Mouse (Mus musculus): ENCODE measurements around the gene Uba6. TPM values are rescaled to one million over a fixed set of nuclear protein-coding genes. Genes with fewer than 3 reads are reported as not detected.

The Uba6 gene
- polyA plus RNA-seq, 1 experiment: 5.1 TPM

GRCm38 (mm10) chr5:86129828-86130227 lies 42.8 kb downstream of the Uba6 start:
- H3K4me3 ChIP-seq (replicated peaks; ENCODE audit: control insufficient read depth, low read depth, low read length): no peak overlapping the region
- no peak overlapping the region for H3K27ac ChIP-seq (ENCODE audit: control insufficient read depth, insufficient read depth, low read depth, low read length, poor library complexity)
- no peaks in the 10 kb centered on the region for H3K4me1 ChIP-seq (ENCODE audit: control insufficient read depth, insufficient read depth, low read length)
- no peak for TF ChIP-seq CTCF (IDR thresholded peaks at IDR 0.05; ENCODE audit: control insufficient read depth, insufficient read depth, low read length)
- no peak for TF ChIP-seq POLR2A (IDR thresholded peaks at IDR 0.05; ENCODE audit: borderline replicate concordance, control insufficient read depth, low read depth, low read length)

DNA sequence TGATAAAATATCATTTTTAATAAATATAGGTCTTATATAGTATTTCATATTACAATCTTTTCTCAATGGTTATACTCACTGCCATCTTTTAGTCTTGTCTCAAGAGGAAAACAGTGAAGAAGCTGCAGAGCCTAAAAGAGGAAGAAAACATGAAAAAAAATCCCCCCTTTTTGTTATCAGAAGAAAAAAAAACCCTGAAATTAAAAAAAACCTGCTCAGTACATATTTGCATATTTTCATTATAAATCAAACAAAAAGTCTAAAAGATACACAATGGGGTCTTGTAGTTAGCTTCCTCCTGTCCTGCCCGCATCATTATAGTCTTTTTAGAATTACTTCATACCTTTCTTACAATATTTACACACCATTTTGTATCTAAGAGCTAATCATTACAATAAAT lies 43.9 kb downstream of the Uba6 start:
- Histone ChIP-seq H3K27ac (ENCODE audit: control insufficient read depth, insufficient read depth, low read depth, low read length, poor library complexity) (no peak overlapping the region), H3K4me1 (ENCODE audit: control insufficient read depth, insufficient read depth, low read length) (no peaks in the 10 kb centered on the region), H3K4me3 (replicated peaks; ENCODE audit: control insufficient read depth, low read depth, low read length) (no peak overlapping the region)
- TF ChIP-seq POLR2A (IDR thresholded peaks at IDR 0.05; ENCODE audit: borderline replicate concordance, control insufficient read depth, low read depth, low read length) (no peak), CTCF (IDR thresholded peaks at IDR 0.05; ENCODE audit: control insufficient read depth, insufficient read depth, low read length) (no peak)
- WGBS: 95% methylated on average over 1 of the region's 1 CpGs

DNA sequence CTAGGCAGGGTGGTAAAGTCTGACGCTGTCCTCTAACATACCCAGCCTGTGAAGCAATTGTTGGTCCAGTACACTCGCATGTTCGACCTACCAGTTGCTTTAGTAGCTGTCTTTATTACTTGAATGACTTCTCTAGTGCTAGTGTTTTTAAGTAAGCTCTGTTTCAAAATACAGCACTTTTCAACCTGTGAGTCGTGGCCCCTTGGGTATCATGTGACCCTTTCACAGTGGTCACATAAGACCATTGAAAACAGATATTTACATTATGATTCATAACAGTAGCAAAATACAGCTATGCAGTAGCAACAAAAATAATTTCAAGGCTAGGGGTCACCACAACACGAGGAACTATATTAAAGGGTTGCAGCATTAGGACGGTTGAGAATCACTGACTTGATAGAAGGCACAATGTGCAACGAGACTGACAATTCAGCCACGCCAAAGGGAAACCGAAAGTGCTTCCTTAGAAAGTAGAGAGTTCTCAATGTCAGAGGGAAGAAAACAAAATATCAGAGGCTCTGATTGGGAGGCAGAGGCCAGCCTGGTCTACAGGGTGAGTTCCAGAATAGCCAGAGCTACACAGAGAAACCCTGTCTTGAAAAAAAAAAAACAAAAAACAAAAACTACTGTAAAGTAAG lies 54.0 kb downstream of the Uba6 start:
- 45% methylated on average over 9 of the region's 9 CpGs for WGBS

DNA sequence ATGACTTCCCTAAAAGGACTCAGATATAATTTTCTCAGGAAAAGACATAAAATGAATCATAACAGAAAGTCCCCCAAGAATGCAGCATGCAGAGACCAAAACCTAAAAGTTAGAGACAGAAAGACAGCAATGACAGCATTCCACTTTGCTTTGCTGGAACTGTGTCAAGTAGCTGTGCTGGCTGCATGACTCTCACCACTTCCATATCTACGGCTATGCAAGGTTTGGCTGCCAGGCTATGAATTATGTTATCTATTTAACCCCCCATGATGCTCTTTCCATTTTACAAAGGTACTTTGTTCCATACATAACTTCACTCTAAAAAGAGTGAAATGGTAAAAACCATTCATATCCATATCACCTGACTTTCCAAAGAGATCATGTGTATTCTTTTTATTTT lies 58.6 kb downstream of the Uba6 start:
- H3K4me3 ChIP-seq (replicated peaks; ENCODE audit: control insufficient read depth, low read depth, low read length): no peak overlapping the region
- H3K4me1 ChIP-seq (ENCODE audit: control insufficient read depth, insufficient read depth, low read length): no peaks in the 10 kb centered on the region
- TF ChIP-seq POLR2A (IDR thresholded peaks at IDR 0.05; ENCODE audit: borderline replicate concordance, control insufficient read depth, low read depth, low read length) (no peak), CTCF (IDR thresholded peaks at IDR 0.05; ENCODE audit: control insufficient read depth, insufficient read depth, low read length) (no peak)
- 67% methylated on average over 1 of the region's 1 CpGs for WGBS
- no peak overlapping the region for H3K27ac ChIP-seq (ENCODE audit: control insufficient read depth, insufficient read depth, low read depth, low read length, poor library complexity)

More for the DNA sequence above, 54.0 kb downstream of the Uba6 start:
- H3K4me3 ChIP-seq (replicated peaks; ENCODE audit: control insufficient read depth, low read depth, low read length): no peak overlapping the region
- H3K27ac ChIP-seq (ENCODE audit: control insufficient read depth, insufficient read depth, low read depth, low read length, poor library complexity): no peak overlapping the region
- TF ChIP-seq POLR2A (IDR thresholded peaks at IDR 0.05; ENCODE audit: borderline replicate concordance, control insufficient read depth, low read depth, low read length): no peak
- TF ChIP-seq CTCF (IDR thresholded peaks at IDR 0.05; ENCODE audit: control insufficient read depth, insufficient read depth, low read length): no peak
- H3K4me1 ChIP-seq (ENCODE audit: control insufficient read depth, insufficient read depth, low read length): no peaks in the 10 kb centered on the region

DNA sequence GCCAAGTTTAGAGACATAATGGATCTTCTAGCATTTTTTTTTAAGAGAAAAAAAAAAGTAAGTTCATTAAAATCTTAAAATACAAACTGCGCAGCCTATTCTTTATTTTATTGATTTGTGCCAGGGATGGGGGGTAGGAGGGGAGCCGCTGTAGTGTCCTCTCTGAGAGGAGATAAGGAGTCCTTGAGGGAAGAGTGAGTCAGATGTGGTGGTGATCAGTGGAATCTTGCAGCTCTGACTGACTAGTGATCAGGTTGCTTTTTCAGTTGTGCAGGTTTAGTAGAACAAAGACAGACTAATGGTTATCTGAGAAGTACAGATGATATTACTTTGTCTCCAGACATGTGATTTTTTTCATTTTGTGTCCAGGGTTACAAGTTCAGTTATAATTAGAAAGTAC lies 59.6 kb downstream of the Uba6 start:
- H3K27ac ChIP-seq (ENCODE audit: control insufficient read depth, insufficient read depth, low read depth, low read length, poor library complexity): no peak overlapping the region
- TF ChIP-seq POLR2A (IDR thresholded peaks at IDR 0.05; ENCODE audit: borderline replicate concordance, control insufficient read depth, low read depth, low read length) (no peak), CTCF (IDR thresholded peaks at IDR 0.05; ENCODE audit: control insufficient read depth, insufficient read depth, low read length) (no peak)
- no peak overlapping the region for H3K4me3 ChIP-seq (replicated peaks; ENCODE audit: control insufficient read depth, low read depth, low read length)
- 86% methylated on average over 2 of the region's 2 CpGs for WGBS
- H3K4me1 ChIP-seq (ENCODE audit: control insufficient read depth, insufficient read depth, low read length): no peaks in the 10 kb centered on the region

DNA sequence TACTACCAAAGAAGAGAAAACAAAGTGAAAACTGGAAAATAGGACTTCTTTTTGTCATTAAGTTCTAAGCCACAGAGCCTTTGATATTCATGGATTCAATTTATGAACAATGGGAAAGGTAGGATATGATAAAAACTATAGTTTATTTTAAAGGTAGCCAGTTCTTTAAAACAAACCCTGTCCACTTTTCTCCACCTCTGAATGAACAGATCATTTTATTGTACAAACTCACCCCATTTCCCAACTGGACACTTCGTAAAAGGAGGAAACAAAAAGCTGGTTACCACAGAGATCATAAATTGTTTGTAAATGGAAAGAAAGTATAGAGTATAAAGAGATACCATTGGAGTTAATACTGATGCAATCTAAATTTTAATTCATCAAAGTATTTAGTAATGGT lies 61.5 kb downstream of the Uba6 start:
- no peak for TF ChIP-seq POLR2A (IDR thresholded peaks at IDR 0.05; ENCODE audit: borderline replicate concordance, control insufficient read depth, low read depth, low read length)
- no peak for TF ChIP-seq CTCF (IDR thresholded peaks at IDR 0.05; ENCODE audit: control insufficient read depth, insufficient read depth, low read length)

GRCm38 (mm10) chr5:86106610-86107009 lies 66.0 kb downstream of the Uba6 start:
- TF ChIP-seq POLR2A (IDR thresholded peaks at IDR 0.05; ENCODE audit: borderline replicate concordance, control insufficient read depth, low read depth, low read length) (no peak), CTCF (IDR thresholded peaks at IDR 0.05; ENCODE audit: control insufficient read depth, insufficient read depth, low read length) (no peak)
- Histone ChIP-seq H3K27ac (ENCODE audit: control insufficient read depth, insufficient read depth, low read depth, low read length, poor library complexity) (no peak overlapping the region), H3K4me1 (ENCODE audit: control insufficient read depth, insufficient read depth, low read length) (no peaks in the 10 kb centered on the region), H3K4me3 (replicated peaks; ENCODE audit: control insufficient read depth, low read depth, low read length) (no peak overlapping the region)
- WGBS: 70% methylated on average over 2 of the region's 2 CpGs

More for the DNA sequence above, 61.5 kb downstream of the Uba6 start:
- WGBS: 74% methylated on average over 1 of the region's 1 CpGs
- Histone ChIP-seq H3K4me1 (ENCODE audit: control insufficient read depth, insufficient read depth, low read length) (no peaks in the 10 kb centered on the region), H3K27ac (ENCODE audit: control insufficient read depth, insufficient read depth, low read depth, low read length, poor library complexity) (no peak overlapping the region), H3K4me3 (replicated peaks; ENCODE audit: control insufficient read depth, low read depth, low read length) (no peak overlapping the region)

GRCm38 (mm10) chr5:86102176-86102575 lies 70.4 kb downstream of the Uba6 start:
- Histone ChIP-seq H3K4me1 (ENCODE audit: control insufficient read depth, insufficient read depth, low read length) (no peaks in the 10 kb centered on the region; the same call in none of the 2 replicates), H3K27ac (ENCODE audit: control insufficient read depth, insufficient read depth, low read depth, low read length, poor library complexity) (no peak overlapping the region), H3K4me3 (replicated peaks; ENCODE audit: control insufficient read depth, low read depth, low read length) (no peak overlapping the region)
- TF ChIP-seq CTCF (IDR thresholded peaks at IDR 0.05; ENCODE audit: control insufficient read depth, insufficient read depth, low read length): no peak
- no peak for TF ChIP-seq POLR2A (IDR thresholded peaks at IDR 0.05; ENCODE audit: borderline replicate concordance, control insufficient read depth, low read depth, low read length)
- WGBS: 90% methylated on average over 2 of the region's 2 CpGs

- no peaks in the 10 kb centered on the region; the same call in none of the 2 replicates for H3K4me1 ChIP-seq (ENCODE audit: control insufficient read depth, insufficient read depth, low read length)
- no peak overlapping the region for H3K4me3 ChIP-seq (replicated peaks; ENCODE audit: control insufficient read depth, low read depth, low read length)
- 30% methylated on average over 3 of the region's 3 CpGs for whole genome bisulfite sequencing
- no peak overlapping the region for H3K27ac ChIP-seq (ENCODE audit: control insufficient read depth, insufficient read depth, low read depth, low read length, poor library complexity)
- TF ChIP-seq POLR2A (IDR thresholded peaks at IDR 0.05; ENCODE audit: borderline replicate concordance, control insufficient read depth, low read depth, low read length) (no peak), CTCF (IDR thresholded peaks at IDR 0.05; ENCODE audit: control insufficient read depth, insufficient read depth, low read length) (no peak)
Measured at GRCm38 (mm10) chr5:86100621-86101020, 72.0 kb downstream of the Uba6 start.

Data from bone marrow, adult 2 months (tissue).